Mouse (Mus musculus) hindbrain, embryonic 10.5 days (tissue): ENCODE measurements around the gene Ripply1. TPM values are rescaled to one million over a fixed set of nuclear protein-coding genes. Genes with fewer than 3 reads are reported as not detected.

Experiments used
- DNase-seq: peaks from one replicate; pipeline ENCODE4 v3.0.0-alpha.2; 2017; ENCODE audit warnings: low spot score
- H3K27ac ChIP-seq: fragments of 300-500 bp; sonication (generic); 2 replicates; pipeline ENCODE4 v1.5.1; 2016; ENCODE audit warnings: mild to moderate bottlenecking, moderate library complexity
- H3K27me3 ChIP-seq: fragments of 300-500 bp; sonication (generic); 2 replicates; pipeline ENCODE4 v1.6.1; 2016; ENCODE audit warnings: mild to moderate bottlenecking; ENCODE audit not compliant: poor library complexity, insufficient read depth, severe bottlenecking
- H3K36me3 ChIP-seq: fragments of 300-500 bp; sonication (generic); 2 replicates; pipeline ENCODE4 v1.6.1; 2016; ENCODE audit warnings: mild to moderate bottlenecking, moderate library complexity
- H3K4me1 ChIP-seq: fragments of 300-500 bp; sonication (generic); replicated peaks from 2 replicates; pipeline ENCODE4 v1.6.1; 2016; ENCODE audit warnings: mild to moderate bottlenecking
- H3K4me3 ChIP-seq: fragments of 300-500 bp; sonication (generic); 2 replicates; pipeline ENCODE4 v1.5.1; 2016; ENCODE audit warnings: mild to moderate bottlenecking, moderate library complexity
- H3K9me3 ChIP-seq: fragments of 300-500 bp; sonication (generic); 2 replicates; pipeline ENCODE4 v1.6.1; 2016; ENCODE audit warnings: mild to moderate bottlenecking, moderate library complexity
- WGBS: fragments of 180-500 bp; shearing (Covaris S2); methylation state at CpG from one replicate; pipeline ENCODE4 v1.1.7; 2016; 5-methylcytosine and 5-hydroxymethylcytosine counted together
- polyA plus RNA-seq: library from polyadenylated mRNA; unstranded; fragments of >200 nt; fragmentation: Nextera tagmentation; extraction: Ambion mirVana; gene quantifications from 2 replicates; pipeline ENCODE4 v1.2.1, GENCODE M21; 2016

Ripply1 gene
- polyA plus RNA-seq, 1 experiment from 2014 or later: 0.26 TPM

DNA sequence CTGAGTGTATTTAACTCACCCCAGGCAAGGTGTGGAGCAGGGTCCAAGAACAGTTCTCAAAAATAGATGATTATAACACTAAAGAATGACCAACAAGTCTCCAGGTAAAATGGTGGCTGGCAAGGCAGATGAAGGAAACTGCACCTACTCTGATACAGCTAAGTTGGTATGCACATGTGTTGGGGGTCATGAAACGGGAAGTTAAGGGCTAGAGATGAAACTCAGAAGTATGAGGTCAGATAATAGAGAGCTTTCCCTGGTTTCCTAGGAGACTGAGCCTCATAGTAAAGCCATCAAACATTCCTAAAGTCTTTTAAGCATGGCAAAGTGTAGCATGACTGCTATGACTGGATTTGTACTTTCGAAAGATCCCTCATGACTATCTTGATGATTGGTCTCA, 20.9 kb upstream of the Ripply1 start:
- Histone ChIP-seq H3K36me3 (no peaks in the 10 kb centered on the region), H3K9me3 (no peaks in the 10 kb centered on the region), H3K4me1 (0 out of 2 replicates have a peak, but pooled peaks cover 5% of the 10 kb centered on the region), H3K4me3 (no peak overlapping the region), H3K27ac (no peak overlapping the region), H3K27me3 (peaks cover 58% of the 10 kb centered on the region)
- 74% methylated on average over 2 of the region's 2 CpGs for WGBS
- no peak for DNase-seq

DNA sequence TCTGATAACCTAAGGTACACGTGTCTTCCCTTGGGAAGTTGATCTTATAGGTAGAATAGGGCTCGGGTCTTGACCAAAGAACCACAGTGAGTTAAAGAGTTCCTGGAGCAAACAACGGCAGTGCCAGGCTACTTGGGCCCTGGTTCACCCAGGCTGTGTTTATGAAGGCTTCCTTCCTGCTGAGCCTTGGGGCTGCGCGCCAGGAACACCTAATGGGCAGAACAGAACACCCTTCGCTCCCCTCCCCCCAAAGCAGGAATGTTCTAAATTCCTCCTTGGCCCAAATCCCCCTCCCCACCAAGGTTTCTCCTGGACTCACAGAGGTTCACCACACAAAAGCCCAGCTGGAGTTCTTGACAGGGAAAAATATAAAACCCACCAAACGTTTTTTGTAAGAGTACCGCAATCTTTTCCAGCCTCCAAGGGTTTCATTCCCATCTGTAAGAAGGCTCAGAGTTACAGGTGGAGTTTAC, 18.3 kb upstream of the Ripply1 start, which contains the start of gene Cldn2:
TSS of gene Cldn2 (plus strand) at position 423 of the 473 bp plus-strand sequence.
- no peaks in the 10 kb centered on the region for H3K36me3 ChIP-seq
- no peaks in the 10 kb centered on the region for H3K9me3 ChIP-seq
- WGBS: 75% methylated on average over 8 of the region's 8 CpGs
- H3K4me3 ChIP-seq: no peak within 1 kb of the TSS
- no peak for DNase-seq
- no peaks in the 10 kb centered on the region for H3K4me1 ChIP-seq
- H3K27ac ChIP-seq: no peak within 1 kb of the TSS
- peaks cover 74% of the 10 kb centered on the region for H3K27me3 ChIP-seq

DNA sequence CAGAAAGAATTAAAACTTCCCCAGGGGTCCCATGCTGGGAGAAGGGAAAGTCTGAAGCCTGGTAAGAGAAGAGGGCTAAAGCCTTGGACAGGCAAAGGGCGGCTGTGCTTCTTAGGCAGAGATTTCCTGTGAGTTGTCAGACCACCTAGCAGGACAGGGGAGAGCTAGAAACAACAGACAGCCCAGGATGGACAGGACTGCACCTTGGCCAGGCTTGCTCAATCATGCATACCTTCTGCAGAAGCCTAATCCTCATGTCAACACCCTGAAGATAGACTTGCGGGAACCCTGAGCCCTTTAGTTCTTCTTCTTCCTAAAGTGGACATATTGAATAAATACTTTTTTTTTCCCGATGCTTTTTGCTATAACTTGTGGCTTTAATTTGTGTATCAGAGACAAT, 17.8 kb upstream of the Ripply1 start:
- Histone ChIP-seq H3K36me3 (no peaks in the 10 kb centered on the region), H3K4me3 (no peak overlapping the region), H3K4me1 (no peaks in the 10 kb centered on the region), H3K9me3 (no peaks in the 10 kb centered on the region), H3K27me3 (peaks cover 79% of the 10 kb centered on the region), H3K27ac (no peak overlapping the region)
- DNase-seq: no peak
- WGBS: 83% methylated on average over 3 of the region's 3 CpGs

DNA sequence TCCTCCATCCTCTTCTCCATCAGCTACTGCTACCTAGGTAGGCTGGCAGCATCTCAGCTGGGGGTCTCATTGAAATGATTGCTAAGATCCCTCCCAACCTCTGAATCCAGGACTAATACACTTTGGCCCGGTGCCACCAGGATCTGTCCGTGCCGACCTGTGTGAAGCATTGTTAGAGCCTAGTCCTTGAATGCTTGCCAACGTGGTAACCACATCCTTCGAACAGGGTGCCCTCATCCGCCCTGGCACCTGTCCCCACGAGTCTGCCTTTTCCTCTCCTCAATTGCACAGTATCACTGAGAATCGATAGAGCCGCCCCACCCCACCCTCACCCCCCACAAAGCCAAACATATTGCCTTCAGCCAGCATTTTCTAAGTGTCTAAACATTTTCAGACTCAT, 15.7 kb upstream of the Ripply1 start:
- H3K27me3 ChIP-seq: peaks cover 66% of the 10 kb centered on the region
- WGBS: 91% methylated on average over 9 of the region's 9 CpGs
- no peak for DNase-seq
- H3K36me3 ChIP-seq: no peaks in the 10 kb centered on the region
- no peaks in the 10 kb centered on the region for H3K9me3 ChIP-seq
- H3K4me1 ChIP-seq: no peaks in the 10 kb centered on the region
- no peak overlapping the region for H3K4me3 ChIP-seq
- no peak overlapping the region for H3K27ac ChIP-seq

GRCm38 (mm10) chrX:139796037-139796436, 13.9 kb upstream of the Ripply1 start:
- no peaks in the 10 kb centered on the region for H3K4me1 ChIP-seq
- no peak overlapping the region for H3K27ac ChIP-seq
- no peak overlapping the region for H3K4me3 ChIP-seq
- DNase-seq: no peak
- 85% methylated on average over 6 of the region's 6 CpGs for WGBS
- peaks cover 66% of the 10 kb centered on the region for H3K27me3 ChIP-seq
- no peaks in the 10 kb centered on the region for H3K9me3 ChIP-seq
- no peaks in the 10 kb centered on the region for H3K36me3 ChIP-seq

GRCm38 (mm10) chrX:139794072-139794845, 12.1 kb upstream of the Ripply1 start:
- H3K27ac ChIP-seq: no peak overlapping the region
- no peak for DNase-seq
- H3K4me1 ChIP-seq: no peaks in the 10 kb centered on the region
- no peaks in the 10 kb centered on the region for H3K9me3 ChIP-seq
- peaks cover 68% of the 10 kb centered on the region for H3K27me3 ChIP-seq
- H3K4me3 ChIP-seq: no peak overlapping the region
- WGBS: 87% methylated on average over 7 of the region's 7 CpGs
- no peaks in the 10 kb centered on the region for H3K36me3 ChIP-seq

- Histone ChIP-seq H3K36me3 (no peaks in the 10 kb centered on the region), H3K9me3 (no peaks in the 10 kb centered on the region), H3K27me3 (peaks cover 67% of the 10 kb centered on the region), H3K4me3 (no peak overlapping the region), H3K4me1 (peaks cover 17% of the 10 kb centered on the region), H3K27ac (no peak overlapping the region)
- WGBS: 67% methylated on average over 1 of the region's 1 CpGs
- DNase-seq: no peak
These were observed 3.6 kb upstream of the Ripply1 start for GRCm38 (mm10) chrX:139785764-139786163.

DNA sequence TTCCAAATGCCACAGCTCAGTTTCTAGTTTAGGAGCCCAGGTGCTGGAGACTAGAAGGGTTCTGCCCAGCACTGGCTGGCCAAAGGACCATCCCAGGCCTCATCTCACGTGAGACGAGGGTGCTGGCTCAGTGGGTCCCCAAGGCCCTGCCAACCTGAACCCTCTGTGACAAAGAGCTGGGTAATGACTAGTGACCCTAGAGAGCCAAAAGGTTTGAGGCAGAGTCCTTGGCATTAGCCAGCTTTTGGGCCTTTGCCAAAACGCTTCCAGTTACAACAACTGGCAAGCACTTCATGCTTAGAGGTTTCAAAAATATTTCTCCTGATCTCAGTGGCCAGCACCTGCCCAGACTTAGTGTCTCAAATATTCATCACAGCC, 881 bp upstream of the Ripply1 start:
- peaks cover 79% of the 10 kb centered on the region for H3K27me3 ChIP-seq
- no peak overlapping the region for H3K4me3 ChIP-seq
- no peaks in the 10 kb centered on the region for H3K9me3 ChIP-seq
- 25% methylated on average over 3 of the region's 3 CpGs for WGBS
- H3K4me1 ChIP-seq: peaks cover 17% of the 10 kb centered on the region
- H3K27ac ChIP-seq: no peak overlapping the region
- no peaks in the 10 kb centered on the region for H3K36me3 ChIP-seq
- DNase-seq: no peak

- no peaks in the 10 kb centered on the region for H3K9me3 ChIP-seq
- no peaks in the 10 kb centered on the region for H3K36me3 ChIP-seq
- no peak overlapping the region for H3K4me3 ChIP-seq
- peaks cover 79% of the 10 kb centered on the region for H3K27me3 ChIP-seq
- 78% methylated on average over 4 of the region's 4 CpGs for WGBS
- H3K4me1 ChIP-seq: peaks cover 17% of the 10 kb centered on the region
- no peak overlapping the region for H3K27ac ChIP-seq
- DNase-seq: no peak
These were observed 590 bp downstream of the Ripply1 start for GRCm38 (mm10) chrX:139781563-139781962.

DNA sequence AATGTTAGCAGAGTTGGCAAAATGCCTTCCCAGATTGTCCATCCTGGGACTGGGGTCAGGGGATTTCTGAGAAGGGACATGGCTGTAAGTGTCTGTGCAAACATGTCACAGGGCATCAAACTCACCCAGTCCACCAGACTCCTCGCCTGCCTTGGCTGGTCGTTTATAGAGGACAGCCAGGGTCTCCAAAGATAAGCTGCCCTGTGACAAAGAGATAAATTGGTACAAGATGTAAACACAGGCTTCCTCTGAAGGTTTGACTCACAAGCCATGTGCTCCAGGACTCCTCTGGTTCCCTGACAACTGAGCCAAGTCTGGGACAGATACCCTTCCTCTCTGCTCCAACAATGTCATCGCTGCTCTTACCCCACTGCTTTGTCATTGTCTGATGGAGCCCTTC, 1.2 kb downstream of the Ripply1 start:
- H3K27ac ChIP-seq: no peak overlapping the region
- H3K4me3 ChIP-seq: no peak overlapping the region
- WGBS: 57% methylated on average over 3 of the region's 3 CpGs
- no peaks in the 10 kb centered on the region for H3K9me3 ChIP-seq
- peaks cover 80% of the 10 kb centered on the region for H3K27me3 ChIP-seq
- H3K4me1 ChIP-seq: peaks cover 17% of the 10 kb centered on the region
- no peak for DNase-seq
- H3K36me3 ChIP-seq: no peaks in the 10 kb centered on the region

GRCm38 (mm10) chrX:139779401-139779800, 2.8 kb downstream of the Ripply1 start:
- 93% methylated on average over 5 of the region's 5 CpGs for WGBS

DNA sequence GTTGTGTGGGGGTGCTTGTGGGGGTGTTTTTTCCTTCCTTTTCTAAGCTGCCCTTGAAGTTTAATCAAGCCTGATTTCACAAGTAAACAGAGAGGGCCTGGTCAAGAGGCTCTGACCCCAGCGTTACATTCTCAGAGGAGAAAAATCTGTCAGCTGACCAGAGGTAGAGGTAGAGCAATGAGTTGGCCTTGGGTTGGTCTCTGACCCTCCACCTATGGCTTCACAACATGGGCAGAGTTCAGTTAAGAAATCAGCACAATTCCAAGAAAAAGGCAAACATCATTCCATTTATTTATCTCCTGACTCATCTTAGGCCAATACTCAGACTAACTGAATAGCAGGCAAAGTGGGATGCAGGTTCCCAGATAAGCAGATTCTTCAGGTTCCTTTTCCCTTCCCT, 3.3 kb downstream of the Ripply1 start:
- H3K36me3 ChIP-seq: no peaks in the 10 kb centered on the region
- 57% methylated on average over 1 of the region's 1 CpGs for WGBS
- H3K4me3 ChIP-seq: no peak overlapping the region
- H3K27me3 ChIP-seq: peaks cover 74% of the 10 kb centered on the region
- peaks cover 17% of the 10 kb centered on the region for H3K4me1 ChIP-seq
- no peak for DNase-seq
- no peaks in the 10 kb centered on the region for H3K9me3 ChIP-seq
- H3K27ac ChIP-seq: no peak overlapping the region

More at GRCm38 (mm10) chrX:139779401-139779800, 2.8 kb downstream of the Ripply1 start:
- Histone ChIP-seq H3K4me3 (no peak overlapping the region), H3K36me3 (no peaks in the 10 kb centered on the region), H3K27ac (no peak overlapping the region), H3K9me3 (no peaks in the 10 kb centered on the region), H3K4me1 (peaks cover 17% of the 10 kb centered on the region), H3K27me3 (peaks cover 77% of the 10 kb centered on the region)
- no peak for DNase-seq

- 32% methylated on average over 4 of the region's 4 CpGs for WGBS
- no peak overlapping the region for H3K4me3 ChIP-seq
- H3K4me1 ChIP-seq: peaks cover 8% of the 10 kb centered on the region
- H3K27ac ChIP-seq: no peak overlapping the region
- H3K27me3 ChIP-seq: peaks cover 59% of the 10 kb centered on the region
- H3K9me3 ChIP-seq: no peaks in the 10 kb centered on the region
- DNase-seq: no peak
- H3K36me3 ChIP-seq: no peaks in the 10 kb centered on the region
These were observed 4.8 kb downstream of the Ripply1 start for GRCm38 (mm10) chrX:139777357-139777756.
